Mouse (Mus musculus) intestine, embryonic 16.5 days (tissue): ENCODE data around the gene Cyp3a11. TPM values are rescaled to one million over a fixed set of nuclear protein-coding genes. Genes with fewer than 3 reads are reported as not detected.
"Not testable (repeated sequence)": the region's sequence is repeated elsewhere in the genome, so short reads cannot be mapped to it uniquely, and the experiment has no call there.

Experiments
- ATAC-seq: fragments of 200-750 bp; cut with Nextera tagmentation; 2 replicates; pipeline ENCODE4 v1.8.0; 2017; ENCODE audit warnings: moderate TSS enrichment, moderate library complexity
- H3K27ac ChIP-seq: fragments of 300-500 bp; sonication (generic); 2 replicates; pipeline ENCODE4 v1.5.1; 2014; ENCODE audit warnings: mild to moderate bottlenecking, low read length
- H3K27me3 ChIP-seq: fragments of 300-500 bp; sonication (generic); replicated peaks from 2 replicates; pipeline ENCODE4 v1.6.1; 2014; ENCODE audit warnings: low read length, control low read depth, mixed read lengths; ENCODE audit not compliant: control insufficient read depth, insufficient read depth
- H3K36me3 ChIP-seq: fragments of 300-500 bp; sonication (generic); 2 replicates; pipeline ENCODE4 v1.6.1; 2014; ENCODE audit warnings: low read length, control low read depth; ENCODE audit not compliant: control insufficient read depth, insufficient read depth
- H3K4me1 ChIP-seq: fragments of 300-500 bp; sonication (generic); 2 replicates; pipeline ENCODE4 v1.6.1; 2014; ENCODE audit warnings: low read length, control low read depth, mixed read lengths; ENCODE audit not compliant: control insufficient read depth, insufficient read depth
- H3K4me2 ChIP-seq: fragments of 300-500 bp; sonication (generic); 2 replicates; pipeline ENCODE4 v1.6.1; 2014; ENCODE audit warnings: low read depth, low read length, control low read depth
- H3K4me3 ChIP-seq: fragments of 300-500 bp; sonication (generic); 2 replicates; pipeline ENCODE4 v1.5.1; 2014; ENCODE audit warnings: mild to moderate bottlenecking, low read length
- H3K9ac ChIP-seq: fragments of 300-500 bp; sonication (generic); 2 replicates; pipeline ENCODE4 v1.6.1; 2014; ENCODE audit warnings: low read depth, low read length
- H3K9me3 ChIP-seq: fragments of 300-500 bp; sonication (generic); 2 replicates; pipeline ENCODE4 v1.6.1; 2016; ENCODE audit warnings: low read length, control low read depth; ENCODE audit not compliant: control insufficient read depth
- WGBS: fragments of 180-500 bp; shearing (Covaris S2); extraction: QIAGEN DNeasy Blood & Tissue Kit; methylation state at CpG from one replicate; pipeline ENCODE4 v1.1.7; 2014; 5-methylcytosine and 5-hydroxymethylcytosine counted together
- polyA plus RNA-seq: library from polyadenylated mRNA; unstranded; fragments of >200 nt; fragmentation: Nextera tagmentation; extraction: Ambion mirVana; gene quantifications from 2 replicates; pipeline ENCODE4 v1.2.1, GENCODE M21; 2015

Gene Cyp3a11
- polyA plus RNA-seq = 0.16 and 0.31 TPM in 2 replicates

DNA sequence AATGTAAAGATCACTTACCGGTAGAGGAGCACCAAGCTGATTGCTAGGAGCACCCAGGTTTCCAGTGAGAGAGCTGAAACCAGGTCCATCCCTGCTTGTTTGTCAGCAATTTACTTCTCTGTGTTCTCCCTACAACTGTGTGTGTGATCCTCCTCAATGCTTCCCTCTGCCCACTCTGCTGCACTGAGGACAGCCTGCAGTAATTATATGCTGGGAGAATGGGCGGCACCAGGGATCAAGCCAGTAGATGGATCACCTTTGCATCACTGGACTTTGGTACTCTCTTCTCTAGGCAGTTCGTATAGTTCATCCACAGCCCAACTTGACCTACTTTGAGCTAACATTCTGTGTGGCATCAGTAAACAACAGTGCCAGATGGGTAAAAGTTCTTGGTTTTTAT is at the start of gene Cyp3a11:
Gene Cyp3a11 (minus strand): TSS at position 277 of the 400 bp plus-strand sequence.
- Histone ChIP-seq H3K9ac (no peak within 1 kb of the TSS), H3K4me3 (no peak within 1 kb of the TSS), H3K4me2 (no peak within 1 kb of the TSS), H3K4me1 (no peaks in the 10 kb centered on the region), H3K36me3 (no peaks in the 10 kb centered on the region), H3K27ac (no peak within 1 kb of the TSS), H3K9me3 (no peaks in the 10 kb centered on the region), H3K27me3 (no peaks in the 10 kb centered on the region)
- ATAC-seq = no peak
- 83% methylated on average over 3 of the region's 3 CpGs for WGBS

DNA sequence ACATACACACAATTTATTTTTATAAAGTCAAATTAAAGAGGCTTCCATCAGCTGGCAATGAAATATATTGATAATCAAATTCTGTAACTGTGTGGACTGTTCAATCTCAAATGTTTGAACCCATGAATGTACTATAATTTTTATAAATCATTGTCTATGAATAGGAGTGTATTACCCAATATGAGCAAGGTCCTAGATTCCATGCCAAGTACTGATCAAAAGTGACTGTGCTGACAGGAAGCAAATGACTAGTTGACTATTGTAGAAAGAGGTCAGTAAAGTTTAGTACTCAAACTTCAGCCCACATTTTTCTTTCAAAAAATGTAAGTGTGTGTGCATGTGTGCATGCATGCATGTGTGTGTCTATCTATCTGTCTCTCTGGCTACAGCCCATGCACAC is 33.1 kb upstream of the Cyp3a11 start:
- ATAC-seq = no peak

DNA sequence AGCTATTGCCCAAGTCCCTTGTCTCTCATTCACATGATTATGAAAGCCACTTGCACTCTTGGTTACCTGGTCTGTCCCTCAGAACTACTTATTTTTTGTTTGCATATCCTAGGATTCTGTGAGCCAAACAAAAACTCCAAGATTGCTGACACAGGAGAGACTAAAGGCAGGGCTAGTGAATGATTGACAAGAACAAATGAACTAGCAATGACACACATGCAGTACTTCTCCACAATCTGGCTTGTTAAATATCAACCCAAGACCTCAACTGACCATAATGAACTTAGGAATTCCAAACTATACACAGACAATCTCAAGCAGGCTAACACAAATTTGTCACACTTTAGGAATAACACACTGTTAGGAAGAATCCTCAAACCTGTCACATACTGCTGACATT is 32.0 kb upstream of the Cyp3a11 start:
- no peak overlapping the region for H3K4me3 ChIP-seq
- no peak overlapping the region for H3K4me2 ChIP-seq
- H3K4me1 ChIP-seq = no peaks in the 10 kb centered on the region
- no peak overlapping the region for H3K9ac ChIP-seq
- no peaks in the 10 kb centered on the region; the same call in 1 of the 2 replicates for H3K9me3 ChIP-seq
- no peak for ATAC-seq
- no peaks in the 10 kb centered on the region for H3K36me3 ChIP-seq
- no peaks in the 10 kb centered on the region for H3K27me3 ChIP-seq
- H3K27ac ChIP-seq = no peak overlapping the region

More for the DNA sequence above, 33.1 kb upstream of the Cyp3a11 start:
- no peaks in the 10 kb centered on the region for H3K4me1 ChIP-seq
- H3K4me2 ChIP-seq = no peak overlapping the region
- H3K27me3 ChIP-seq = no peaks in the 10 kb centered on the region
- no peaks in the 10 kb centered on the region; the same call in 1 of the 2 replicates for H3K9me3 ChIP-seq
- no peak overlapping the region for H3K4me3 ChIP-seq
- H3K27ac ChIP-seq = no peak overlapping the region
- no peak overlapping the region for H3K9ac ChIP-seq
- H3K36me3 ChIP-seq = no peaks in the 10 kb centered on the region

DNA sequence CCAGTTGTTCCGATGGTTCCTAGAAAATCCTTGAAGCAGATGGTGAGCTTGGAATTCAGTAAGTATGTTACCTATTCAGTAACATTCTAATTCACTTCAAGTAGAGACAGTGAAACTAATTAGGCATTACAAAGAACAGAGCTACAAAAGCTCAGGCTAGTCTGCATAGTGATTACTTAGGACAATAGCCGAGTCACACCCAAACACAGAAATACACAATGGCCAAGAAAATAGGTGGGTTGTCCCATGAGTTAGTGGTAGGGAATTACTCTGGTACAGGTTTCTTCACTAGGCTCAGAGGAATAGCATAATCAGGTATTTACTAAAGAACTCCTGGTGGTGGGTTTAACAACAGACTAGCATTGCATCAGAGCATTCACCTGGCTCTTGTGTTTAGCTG is 27.2 kb upstream of the Cyp3a11 start:
- H3K36me3 ChIP-seq, H3K4me3 ChIP-seq, H3K9ac ChIP-seq, H3K4me1 ChIP-seq, H3K4me2 ChIP-seq, ATAC-seq, H3K27me3 ChIP-seq, H3K27ac ChIP-seq, H3K9me3 ChIP-seq: not testable (repeated sequence)
- 86% methylated on average over 2 of the region's 2 CpGs for WGBS

DNA sequence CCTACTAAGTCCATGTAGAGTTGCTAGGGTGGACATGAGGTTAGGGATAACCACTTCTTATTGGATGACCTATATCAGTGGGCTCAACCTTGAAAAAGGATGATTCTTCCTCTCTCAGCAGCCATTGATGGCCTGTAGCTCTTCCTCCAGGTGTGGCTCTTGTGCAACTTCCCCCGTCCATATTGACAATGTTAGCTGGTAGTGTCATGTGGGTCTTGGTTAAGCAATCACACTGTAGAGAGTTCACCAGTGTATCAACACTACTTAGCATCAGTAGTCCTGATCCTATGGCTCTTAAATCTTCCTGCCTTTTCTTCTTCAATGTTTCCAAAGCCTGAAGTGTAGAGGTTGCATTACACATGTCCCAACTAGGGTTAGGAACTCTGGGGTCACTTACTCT is 24.8 kb upstream of the Cyp3a11 start:
- Histone ChIP-seq H3K27ac (no peak overlapping the region), H3K4me3 (no peak overlapping the region), H3K36me3 (no peaks in the 10 kb centered on the region), H3K9me3 (peaks cover 9% of the 10 kb centered on the region; the same call in 1 of the 2 replicates), H3K4me1 (no peaks in the 10 kb centered on the region), H3K27me3 (no peaks in the 10 kb centered on the region), H3K9ac (no peak overlapping the region), H3K4me2 (no peak overlapping the region)
- ATAC-seq = no peak
- WGBS = 93% methylated on average over 1 of the region's 1 CpGs

DNA sequence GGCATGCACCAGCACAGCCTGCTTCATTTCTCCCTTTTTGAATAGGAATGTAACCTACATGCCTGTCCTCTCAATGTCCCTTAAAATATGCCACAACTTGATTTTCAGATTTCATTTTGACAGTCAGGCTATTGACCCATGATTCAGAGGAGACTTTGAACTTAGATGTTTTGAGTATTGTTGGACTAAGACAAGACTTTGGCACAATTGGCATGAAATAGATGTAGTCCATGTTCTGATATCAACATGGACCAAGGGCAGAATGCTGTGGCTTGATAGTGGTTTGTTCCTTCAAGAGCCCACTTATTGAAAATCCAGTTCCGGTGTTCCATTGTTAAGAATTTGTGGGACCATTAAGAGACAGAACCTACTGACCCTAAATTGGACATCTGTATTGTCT is 23.6 kb upstream of the Cyp3a11 start:
- Histone ChIP-seq H3K4me1 (no peaks in the 10 kb centered on the region), H3K27me3 (no peaks in the 10 kb centered on the region), H3K4me2 (no peak overlapping the region), H3K4me3 (no peak overlapping the region), H3K9me3 (peaks cover 9% of the 10 kb centered on the region; the same call in 1 of the 2 replicates), H3K36me3 (no peaks in the 10 kb centered on the region), H3K9ac (no peak overlapping the region), H3K27ac (no peak overlapping the region)
- WGBS = 97% methylated on average over 1 of the region's 1 CpGs
- no peak for ATAC-seq

DNA sequence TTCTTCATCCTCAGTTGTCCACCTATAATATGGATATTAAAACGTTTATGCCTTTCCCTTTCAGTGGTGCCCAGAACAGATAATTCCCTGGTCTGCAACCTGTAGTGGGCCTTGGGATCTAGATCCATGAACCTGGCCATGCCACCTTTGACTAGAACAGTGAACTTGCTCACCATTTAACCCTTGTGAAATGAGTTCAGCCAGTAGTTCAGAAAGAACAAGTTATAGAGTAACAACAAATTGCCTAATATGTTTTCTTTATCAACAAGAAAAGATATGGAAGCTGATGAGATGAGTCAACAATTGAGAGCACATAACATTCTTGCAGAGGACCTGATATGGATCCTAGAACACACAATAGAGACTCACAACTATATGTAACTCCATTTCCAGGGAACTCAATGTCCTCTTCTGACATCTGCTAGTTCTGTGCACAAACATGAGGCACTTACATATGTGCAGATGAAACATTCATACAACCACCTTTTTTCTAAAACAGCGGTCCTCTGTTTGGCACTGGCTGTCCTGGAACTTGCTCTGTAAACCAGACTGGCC is 20.7 kb upstream of the Cyp3a11 start:
- no peak overlapping the region for H3K27ac ChIP-seq
- WGBS = 59% methylated on average over 2 of the region's 2 CpGs

DNA sequence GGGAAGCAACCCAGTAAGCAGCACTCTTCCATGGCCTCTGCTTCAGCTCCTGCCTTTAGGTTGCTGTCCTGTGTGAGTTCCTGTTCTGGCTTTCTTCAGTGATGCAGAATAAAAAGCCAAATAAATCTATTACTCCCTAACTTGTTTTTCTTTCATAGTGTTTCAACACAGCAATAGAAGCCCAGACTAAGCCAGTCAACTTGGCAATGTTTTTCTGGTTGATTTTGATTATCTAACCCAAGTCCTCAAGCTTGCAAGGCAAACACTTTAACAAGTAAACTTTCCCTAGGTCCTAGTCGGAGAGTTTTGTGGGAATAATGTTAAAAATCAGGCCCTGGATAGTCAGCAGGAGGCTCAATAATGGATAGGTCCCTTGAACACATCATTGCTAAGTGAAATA is 17.5 kb upstream of the Cyp3a11 start:
- WGBS = 61% methylated on average over 1 of the region's 1 CpGs
- ATAC-seq = no peak
- Histone ChIP-seq H3K4me2 (no peak overlapping the region), H3K4me3 (no peak overlapping the region), H3K9me3 (peaks cover 7% of the 10 kb centered on the region; the same call in 1 of the 2 replicates), H3K9ac (no peak overlapping the region), H3K27me3 (no peaks in the 10 kb centered on the region), H3K36me3 (no peaks in the 10 kb centered on the region), H3K27ac (no peak overlapping the region), H3K4me1 (no peaks in the 10 kb centered on the region)

More for the DNA sequence above, 20.7 kb upstream of the Cyp3a11 start:
- no peak overlapping the region for H3K4me2 ChIP-seq
- ATAC-seq = no peak
- no peak overlapping the region for H3K9ac ChIP-seq
- H3K9me3 ChIP-seq = peaks cover 7% of the 10 kb centered on the region; the same call in 1 of the 2 replicates
- no peak overlapping the region for H3K4me3 ChIP-seq
- no peaks in the 10 kb centered on the region for H3K36me3 ChIP-seq
- H3K4me1 ChIP-seq = no peaks in the 10 kb centered on the region
- no peaks in the 10 kb centered on the region for H3K27me3 ChIP-seq

DNA sequence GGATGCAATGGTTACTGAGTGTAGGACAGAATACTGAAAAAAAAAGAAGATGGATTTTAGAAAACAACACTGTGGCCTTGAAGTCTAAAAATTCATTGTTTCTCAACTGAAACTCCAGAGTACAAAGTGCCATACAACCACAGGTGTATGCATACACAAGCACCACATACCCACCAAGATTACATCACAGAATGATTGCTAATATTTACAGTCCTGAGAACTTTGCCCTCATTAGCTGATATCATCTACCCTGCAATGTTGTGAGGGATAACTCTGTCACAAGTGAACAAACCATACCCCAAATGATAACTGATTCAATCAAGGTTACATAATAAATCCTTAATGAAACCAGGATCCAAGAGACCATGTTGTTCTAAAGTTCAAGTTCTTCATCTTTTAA is 1.4 kb upstream of the Cyp3a11 start:
- H3K27me3 ChIP-seq = no peaks in the 10 kb centered on the region
- no peak overlapping the region for H3K4me2 ChIP-seq
- H3K27ac ChIP-seq = no peak overlapping the region
- H3K36me3 ChIP-seq = no peaks in the 10 kb centered on the region
- no peak overlapping the region for H3K4me3 ChIP-seq
- H3K9ac ChIP-seq = no peak overlapping the region
- ATAC-seq = no peak
- no peaks in the 10 kb centered on the region for H3K4me1 ChIP-seq
- no peaks in the 10 kb centered on the region; the same call in 1 of the 2 replicates for H3K9me3 ChIP-seq

DNA sequence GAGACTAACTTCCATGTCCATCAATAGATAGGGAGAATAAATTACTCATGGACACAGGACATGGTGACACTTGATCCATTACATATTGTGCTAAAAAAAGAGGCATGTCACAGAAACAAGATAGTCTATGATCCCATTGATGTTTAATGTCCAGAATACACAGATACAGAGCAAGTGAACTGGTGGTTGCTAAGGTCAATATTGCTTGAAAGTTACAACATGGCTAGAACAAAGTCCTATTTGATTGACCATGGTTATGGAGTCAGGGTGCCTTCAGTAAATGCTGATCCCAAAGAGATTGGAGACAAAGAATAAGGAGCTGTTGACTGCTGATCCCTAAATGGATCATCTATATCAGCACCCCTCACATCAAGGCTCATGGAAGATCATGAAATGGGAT is 12.3 kb downstream of the Cyp3a11 start:
- H3K36me3 ChIP-seq, H3K27ac ChIP-seq, H3K9me3 ChIP-seq, H3K4me1 ChIP-seq, ATAC-seq, H3K9ac ChIP-seq, H3K4me2 ChIP-seq, H3K4me3 ChIP-seq, H3K27me3 ChIP-seq: not testable (repeated sequence)
